Mouse (Mus musculus): ENCODE data around the gene Igfn1. TPM values are rescaled to one million over a fixed set of nuclear protein-coding genes. Genes with fewer than 3 reads are reported as not detected.

Gene Igfn1
- polyA plus RNA-seq, 1 experiment = 0.12 TPM

DNA sequence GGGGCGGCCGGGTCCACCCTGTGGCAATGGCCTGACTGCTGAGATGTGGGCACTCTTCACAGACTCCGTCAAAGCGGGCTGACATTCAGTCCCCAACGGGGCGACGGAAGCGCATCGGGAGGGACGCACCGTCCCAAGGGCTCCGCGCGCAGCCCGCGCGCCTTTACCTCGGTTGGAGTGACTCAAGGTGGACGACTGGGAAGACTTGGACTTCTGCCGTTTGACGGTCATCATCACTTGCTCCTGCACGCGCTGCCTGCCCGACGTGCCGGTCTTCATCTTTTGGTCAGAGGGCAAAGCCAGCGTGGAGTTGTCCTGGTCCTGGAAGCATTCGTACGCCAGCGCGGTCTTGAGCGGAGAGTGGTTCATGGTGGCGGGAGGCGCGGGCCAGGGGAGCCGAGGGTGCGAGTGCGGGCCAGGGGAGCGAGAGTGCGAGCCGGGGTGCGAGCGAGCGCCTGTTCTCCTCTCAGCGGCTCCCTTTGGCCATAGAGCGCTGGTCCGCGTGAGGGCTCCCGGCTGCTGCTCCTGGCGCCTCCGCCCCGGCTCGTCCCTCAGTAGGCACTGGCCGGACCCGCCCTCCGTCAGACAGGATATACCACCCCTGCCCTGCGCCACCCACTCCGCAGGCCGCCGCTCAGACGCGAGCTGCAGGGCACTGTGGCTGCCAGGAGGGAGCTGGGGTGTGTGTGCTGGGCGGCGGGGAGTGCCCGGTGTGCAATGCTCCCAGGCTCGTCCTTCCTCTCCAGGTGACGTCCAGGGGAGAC lies 87.3 kb downstream of the Igfn1 start, which contains the start of gene Pkp1:
Gene Pkp1, minus strand, starts transcription at position 564 of the 764 bp plus-strand sequence.
- TF ChIP-seq GATA1 (IDR thresholded peaks at IDR 0.05; ENCODE audit: borderline replicate concordance, low read length) (no peak), FLI1 (IDR thresholded peaks at IDR 0.05; ENCODE audit: low read length) (no peak)
- no peak within 1 kb of the TSS for H3K4me3 ChIP-seq (replicated peaks)

DNA sequence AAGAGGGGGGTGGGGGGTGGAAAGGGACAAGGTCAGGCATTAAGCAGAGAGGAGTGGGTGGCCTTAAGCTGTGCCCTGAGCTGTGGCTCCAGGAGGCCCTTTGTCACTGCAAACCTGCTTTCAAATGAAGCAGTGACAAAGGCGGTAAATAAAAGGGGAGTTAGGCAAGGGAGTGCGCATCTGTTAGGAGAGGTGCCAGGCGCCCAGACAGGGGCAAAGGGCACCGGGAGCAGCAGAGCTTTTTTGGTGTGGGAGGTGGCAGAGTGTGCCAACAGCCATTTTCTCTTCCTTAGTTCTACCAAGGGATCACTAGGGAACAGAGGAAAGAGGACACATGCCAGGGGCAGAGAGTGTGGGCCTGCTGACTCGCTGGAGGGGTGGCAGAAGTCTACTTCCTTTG lies 88.9 kb downstream of the Igfn1 start:
- TF ChIP-seq FLI1 (IDR thresholded peaks at IDR 0.05; ENCODE audit: low read length) (no peak), GATA1 (IDR thresholded peaks at IDR 0.05; ENCODE audit: borderline replicate concordance, low read length) (no peak)
- H3K4me1 ChIP-seq = peaks cover 11% of the 10 kb centered on the region; the same call in 1 of the 2 replicates
- H3K4me3 ChIP-seq (replicated peaks) = no peak overlapping the region
- H3K27me3 ChIP-seq (replicated peaks) = peaks cover 90% of the 10 kb centered on the region
- H3K36me3 ChIP-seq (replicated peaks; ENCODE audit: low read length) = no peaks in the 10 kb centered on the region
- H3K9me3 ChIP-seq = no peaks in the 10 kb centered on the region

More for the DNA sequence above, 87.3 kb downstream of the Igfn1 start, which contains the start of gene Pkp1:
- Histone ChIP-seq H3K27me3 (replicated peaks) (peaks cover 93% of the 10 kb centered on the region), H3K4me1 (peaks cover 6% of the 10 kb centered on the region; the same call in 1 of the 2 replicates), H3K36me3 (replicated peaks; ENCODE audit: low read length) (no peaks in the 10 kb centered on the region), H3K9me3 (no peaks in the 10 kb centered on the region)

DNA sequence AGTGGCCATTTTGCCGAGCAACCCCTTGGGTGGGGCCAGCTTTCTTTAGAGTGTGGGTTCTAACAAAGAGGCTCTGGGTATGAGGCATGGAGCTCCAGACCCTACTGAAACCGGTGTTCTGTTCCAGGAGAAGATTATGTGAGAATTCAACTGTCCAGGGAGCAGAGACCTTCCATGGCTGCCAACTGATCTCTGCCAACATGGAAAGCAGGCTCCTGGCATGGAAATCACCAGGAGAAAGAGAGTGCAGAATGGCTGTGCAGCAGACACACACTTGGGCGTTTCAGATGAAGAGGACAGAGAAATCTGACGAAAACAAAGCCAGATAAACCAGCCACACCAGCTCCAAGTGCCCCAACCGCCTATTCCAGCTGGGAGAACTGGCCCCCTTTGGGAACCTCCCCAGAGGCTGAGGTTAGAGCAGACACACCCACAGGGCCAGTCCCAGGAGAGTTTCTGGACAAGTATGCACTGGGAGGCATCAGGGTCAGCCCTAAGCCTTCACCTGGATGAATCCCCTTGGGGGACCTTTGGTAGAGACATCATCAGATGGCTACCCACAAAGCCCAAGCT lies 89.6 kb downstream of the Igfn1 start:
- H3K36me3 ChIP-seq (replicated peaks; ENCODE audit: low read length) = no peaks in the 10 kb centered on the region
- TF ChIP-seq FLI1 (IDR thresholded peaks at IDR 0.05; ENCODE audit: low read length) (no peak), GATA1 (IDR thresholded peaks at IDR 0.05; ENCODE audit: borderline replicate concordance, low read length) (no peak)
- peaks cover 11% of the 10 kb centered on the region; the same call in 1 of the 2 replicates for H3K4me1 ChIP-seq
- no peaks in the 10 kb centered on the region for H3K9me3 ChIP-seq
- H3K27me3 ChIP-seq (replicated peaks) = peaks cover 90% of the 10 kb centered on the region
- no peak overlapping the region for H3K4me3 ChIP-seq (replicated peaks)

GRCm38 (mm10) chr1:135913657-135914056 lies 92.5 kb downstream of the Igfn1 start:
- H3K27me3 ChIP-seq (replicated peaks) = peaks cover 93% of the 10 kb centered on the region
- TF ChIP-seq GATA1 (IDR thresholded peaks at IDR 0.05; ENCODE audit: borderline replicate concordance, low read length) = no peak
- TF ChIP-seq FLI1 (IDR thresholded peaks at IDR 0.05; ENCODE audit: low read length) = no peak

DNA sequence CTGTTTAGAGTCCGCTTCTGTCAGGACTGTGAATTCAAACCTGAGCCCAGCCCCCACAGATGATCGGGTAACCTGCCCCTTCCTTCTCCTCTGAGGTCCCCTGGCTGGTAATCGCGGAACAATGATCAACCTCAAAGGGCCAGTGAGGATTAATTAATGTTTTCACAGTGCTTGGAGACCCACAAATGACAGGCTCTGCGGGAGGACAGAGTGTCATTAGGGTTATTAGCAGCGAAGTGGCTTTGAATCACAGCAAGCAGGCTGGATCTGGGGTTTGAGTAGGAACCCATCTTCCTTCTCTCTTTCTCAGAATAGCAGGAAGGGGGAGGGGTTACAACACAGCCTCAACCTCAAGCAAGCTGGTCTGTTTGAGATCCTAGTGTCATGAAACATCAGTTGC lies 96.8 kb downstream of the Igfn1 start:
- Histone ChIP-seq H3K36me3 (replicated peaks; ENCODE audit: low read length) (no peaks in the 10 kb centered on the region), H3K9me3 (peaks cover 2% of the 10 kb centered on the region; the same call in 1 of the 2 replicates), H3K27me3 (replicated peaks) (peaks cover 71% of the 10 kb centered on the region), H3K4me3 (replicated peaks) (no peak overlapping the region), H3K4me1 (peaks cover 5% of the 10 kb centered on the region; the same call in 1 of the 2 replicates)
- TF ChIP-seq GATA1 (IDR thresholded peaks at IDR 0.05; ENCODE audit: borderline replicate concordance, low read length) = no peak
- TF ChIP-seq FLI1 (IDR thresholded peaks at IDR 0.05; ENCODE audit: low read length) = no peak

More at GRCm38 (mm10) chr1:135913657-135914056, 92.5 kb downstream of the Igfn1 start:
- H3K4me3 ChIP-seq (replicated peaks) = no peak overlapping the region
- no peaks in the 10 kb centered on the region for H3K36me3 ChIP-seq (replicated peaks; ENCODE audit: low read length)
- H3K4me1 ChIP-seq = peaks cover 5% of the 10 kb centered on the region; the same call in 1 of the 2 replicates
- H3K9me3 ChIP-seq = no peaks in the 10 kb centered on the region

DNA sequence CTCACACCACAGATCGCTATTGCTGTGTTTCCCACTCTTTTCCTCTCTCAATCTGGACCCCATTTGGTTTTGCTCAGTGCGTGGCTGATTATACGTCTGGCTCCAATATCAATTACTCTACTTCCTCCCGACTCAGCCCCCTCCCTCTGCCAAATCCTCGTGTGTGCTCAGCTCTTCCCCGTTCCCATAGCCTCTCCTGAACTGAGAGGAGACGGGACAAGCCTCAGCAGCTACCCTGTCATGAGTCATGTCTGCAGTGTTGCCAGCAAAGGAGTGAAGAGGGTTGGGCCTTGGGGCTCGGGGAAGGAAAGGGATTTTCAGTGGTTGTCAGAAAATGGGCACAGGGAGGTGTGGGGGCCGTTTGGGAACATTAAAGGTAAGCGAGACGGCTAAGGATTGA lies 99.4 kb downstream of the Igfn1 start:
- H3K27me3 ChIP-seq (replicated peaks) = peaks cover 70% of the 10 kb centered on the region
- no peaks in the 10 kb centered on the region for H3K36me3 ChIP-seq (replicated peaks; ENCODE audit: low read length)
- no peaks in the 10 kb centered on the region for H3K4me1 ChIP-seq
- H3K4me3 ChIP-seq (replicated peaks) = no peak overlapping the region
- H3K9me3 ChIP-seq = peaks cover 2% of the 10 kb centered on the region; the same call in 1 of the 2 replicates
- TF ChIP-seq GATA1 (IDR thresholded peaks at IDR 0.05; ENCODE audit: borderline replicate concordance, low read length) (no peak), FLI1 (IDR thresholded peaks at IDR 0.05; ENCODE audit: low read length) (no peak)

Other genes with a start within 250 kb of the Igfn1 start
- 104 and 232 TPM in 2 replicates for gene Phlda3, start 240.2 kb downstream of the Igfn1 start, polyA plus RNA-seq (2012; ENCODE audit: insufficient read depth, low replicate concordance)
- 0.82 TPM in 1 of 2 replicates, not detected in the other for gene Tnni1, start 226.9 kb downstream of the Igfn1 start, polyA plus RNA-seq (2012; ENCODE audit: insufficient read depth, low replicate concordance)
- gene Lad1, start 187.7 kb downstream of the Igfn1 start, polyA plus RNA-seq (2012; ENCODE audit: insufficient read depth, low replicate concordance) = 0.07 TPM in 1 of 2 replicates, not detected in the other
- gene Tnnt2, start 170.0 kb downstream of the Igfn1 start, polyA plus RNA-seq (2012; ENCODE audit: insufficient read depth, low replicate concordance) = 0.59 TPM in 1 of 2 replicates, not detected in the other
- gene Pkp1, start 87.1 kb downstream of the Igfn1 start, polyA plus RNA-seq (2012; ENCODE audit: insufficient read depth, low replicate concordance) = 0.04 TPM in 1 of 2 replicates, not detected in the other
- 6.0 and 24.1 TPM in 2 replicates for gene Tmem9, start 1.8 kb upstream of the Igfn1 start, polyA plus RNA-seq (2012; ENCODE audit: insufficient read depth, low replicate concordance)
- gene Ascl5, start 44.5 kb upstream of the Igfn1 start, polyA plus RNA-seq (2012; ENCODE audit: insufficient read depth, low replicate concordance) = not detected in 2 replicates
- gene Cacna1s, start 46.4 kb upstream of the Igfn1 start, polyA plus RNA-seq (2012; ENCODE audit: insufficient read depth, low replicate concordance) = not detected in 2 replicates
- gene Kif21b, start 125.0 kb upstream of the Igfn1 start, polyA plus RNA-seq (2012; ENCODE audit: insufficient read depth, low replicate concordance) = 8.3 and 9.3 TPM in 2 replicates
- not detected in 2 replicates for gene Mroh3, start 206.5 kb upstream of the Igfn1 start, polyA plus RNA-seq (2012; ENCODE audit: insufficient read depth, low replicate concordance)
- gene Inava, start 227.9 kb upstream of the Igfn1 start, polyA plus RNA-seq (2012; ENCODE audit: insufficient read depth, low replicate concordance) = not detected in 2 replicates